Mouse (Mus musculus) urinary bladder, postnatal 10 days (tissue): ENCODE results near the gene Bcl2l15.

ENCODE experiments used
- DNase-seq: peaks from one replicate; pipeline ENCODE4 v3.0.0; 2022; ENCODE audit warnings: low spot score

Gene Bcl2l15

DNA sequence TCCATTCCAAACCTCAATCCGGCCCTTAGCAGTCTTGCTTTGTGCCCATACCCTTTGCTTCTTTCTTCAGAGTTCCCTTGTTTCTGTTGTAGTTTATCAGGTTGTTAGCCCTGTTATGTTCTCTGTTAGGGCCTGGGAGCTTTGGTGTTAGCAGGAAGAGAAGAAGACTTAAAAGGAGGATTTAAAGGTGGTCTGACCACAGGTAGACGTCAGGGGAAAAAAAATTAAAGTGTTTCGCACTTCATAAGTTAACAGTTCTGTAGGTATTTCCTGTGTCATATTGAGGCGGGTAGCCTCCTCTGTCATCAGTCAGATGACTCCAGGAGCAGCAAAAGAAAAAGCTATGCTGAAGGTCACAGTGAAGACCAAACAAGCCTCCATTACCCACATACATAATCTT, 35.6 kb downstream of the Bcl2l15 start:
- no peak for DNase-seq

DNA sequence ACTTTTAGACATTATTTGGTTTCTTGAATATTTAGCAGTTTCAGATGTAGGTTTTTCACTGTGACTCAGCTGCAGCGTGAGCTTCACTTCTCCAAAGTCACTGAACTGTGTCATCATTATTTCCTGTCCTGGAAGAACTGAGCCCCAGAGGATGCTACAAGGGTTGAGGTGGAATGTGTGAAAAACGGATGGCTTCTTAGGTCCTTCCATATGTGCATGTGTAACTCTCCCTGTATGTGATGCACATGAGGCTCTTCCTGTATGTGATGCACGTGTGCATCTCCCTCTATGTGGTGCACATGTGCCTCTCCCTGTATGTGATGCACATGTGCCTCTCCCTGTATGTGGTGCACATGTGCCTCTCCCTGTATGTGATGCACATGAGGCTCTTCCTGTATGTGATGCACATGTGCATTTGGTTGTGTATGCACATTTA, 40.3 kb downstream of the Bcl2l15 start:
- DNase-seq, result no peak

DNA sequence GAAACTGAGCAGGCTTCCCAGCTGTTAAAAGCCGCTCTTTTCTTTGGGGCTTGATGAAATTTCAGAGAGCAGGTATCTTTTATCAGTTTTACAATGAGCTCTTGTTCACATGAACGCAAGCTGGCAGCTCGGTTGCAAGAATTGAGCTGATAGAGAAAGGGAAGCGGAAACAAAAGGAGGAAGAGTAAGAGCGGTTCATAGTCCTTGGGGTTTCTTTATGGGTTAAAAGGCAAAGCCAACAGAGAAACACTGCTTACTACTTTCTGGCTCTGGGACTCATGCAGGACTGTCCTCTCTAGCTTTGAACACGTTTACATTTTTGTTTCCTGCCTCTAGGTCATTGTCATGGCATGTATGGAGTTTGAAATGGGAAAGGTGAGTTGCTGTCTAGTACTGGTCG, 41.9 kb downstream of the Bcl2l15 start:
- no peak for DNase-seq

DNA sequence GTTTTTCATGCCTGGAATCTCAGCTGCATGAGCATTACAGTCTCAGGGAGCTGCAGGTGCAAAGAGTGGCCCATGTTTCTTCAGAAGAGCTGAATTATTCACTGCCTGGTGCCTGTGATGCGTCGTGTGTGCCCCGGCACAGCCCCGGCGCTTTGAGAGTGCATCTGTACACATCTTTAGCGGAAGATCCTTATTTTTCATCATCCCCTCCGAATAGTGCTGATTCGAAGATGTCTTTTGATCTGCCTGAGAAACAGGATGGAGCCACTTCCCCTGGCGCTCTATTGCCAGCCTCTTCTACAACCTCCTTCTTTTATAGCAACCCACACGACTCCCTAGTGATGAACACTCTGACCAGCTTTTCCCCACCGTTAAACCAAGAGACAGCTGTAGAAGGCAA, 53.5 kb downstream of the Bcl2l15 start:
- no peak for DNase-seq

DNA sequence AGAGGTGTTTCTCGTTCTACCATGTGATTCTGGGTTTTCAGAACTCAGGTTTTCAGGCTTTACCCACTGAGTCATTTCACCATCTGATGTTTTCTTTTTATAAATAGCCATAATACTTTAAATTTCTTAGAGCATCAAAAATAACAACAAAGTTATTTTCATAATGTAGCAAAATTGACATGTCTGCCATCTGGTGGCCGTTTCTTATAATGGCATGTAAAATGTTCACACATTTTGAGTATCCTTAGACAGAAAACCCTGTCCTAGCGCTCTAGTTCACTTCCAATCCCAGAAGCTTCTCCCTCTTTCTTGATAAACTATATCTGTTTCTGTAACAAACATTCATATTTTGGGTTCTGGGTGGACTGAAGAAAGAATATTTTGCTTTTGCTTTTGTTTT, 55.2 kb downstream of the Bcl2l15 start:
- no peak for DNase-seq

DNA sequence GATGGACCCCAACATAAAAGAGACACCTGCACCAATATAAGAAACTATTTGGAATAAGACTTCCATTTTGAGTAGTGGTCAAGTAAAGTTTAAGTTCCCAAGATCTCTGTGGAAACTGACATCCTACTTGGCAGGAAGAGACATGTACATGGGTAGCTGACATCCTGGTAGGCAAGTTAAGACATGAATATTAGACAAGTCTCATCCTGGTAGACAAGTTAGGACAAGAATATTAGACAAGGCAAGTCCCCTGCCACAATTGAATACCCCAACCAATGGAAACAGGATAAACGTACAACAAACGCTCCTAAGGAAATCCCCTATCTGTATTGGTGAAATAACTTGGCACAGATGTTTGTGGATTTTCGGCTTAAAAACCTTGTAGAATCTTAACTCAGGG, 61.0 kb downstream of the Bcl2l15 start:
- no peak for DNase-seq
